Mouse (Mus musculus): ENCODE data around the gene Cdk5.
"Not testable (repeated sequence)": the region's sequence is repeated elsewhere in the genome, so short reads cannot be mapped to it uniquely, and the experiment has no call there.

Cdk5 gene

GRCm38 (mm10) chr5:24396254-24396653, 27.1 kb downstream of the Cdk5 start:
- DNase-seq (ENCODE audit: low spot score): not testable (repeated sequence)

GRCm38 (mm10) chr5:24394165-24394894, 29.0 kb downstream of the Cdk5 start:
- DNase-seq (ENCODE audit: low spot score): peak; percentile 98

GRCm38 (mm10) chr5:24393392-24393997, 29.8 kb downstream of the Cdk5 start, which contains the start of gene Abcb8:
Gene Abcb8, plus strand, starts transcription at chr5:24393663.
- peak; percentile 95 for DNase-seq (ENCODE audit: low spot score)

- DNase-seq (ENCODE audit: low spot score): no peak
Observed at GRCm38 (mm10) chr5:24392724-24393123, 30.6 kb downstream of the Cdk5 start.

- no peak for DNase-seq (ENCODE audit: low spot score)
Observed at GRCm38 (mm10) chr5:24391864-24392263, 31.5 kb downstream of the Cdk5 start, which contains the start of gene Atg9b. Gene Atg9b, minus strand, starts transcription at chr5:24392143.

GRCm38 (mm10) chr5:24389658-24390020, 33.7 kb downstream of the Cdk5 start:
- DNase-seq (ENCODE audit: low spot score): no peak

GRCm38 (mm10) chr5:24389011-24389657, 34.2 kb downstream of the Cdk5 start:
- DNase-seq (ENCODE audit: low spot score): peak; percentile 38

- no peak for DNase-seq (ENCODE audit: low spot score)
Observed at GRCm38 (mm10) chr5:24388246-24388915, 34.9 kb downstream of the Cdk5 start.

- no peak for DNase-seq (ENCODE audit: low spot score)
Observed at GRCm38 (mm10) chr5:24387264-24388241, 35.8 kb downstream of the Cdk5 start.

GRCm38 (mm10) chr5:24385887-24386550, 37.3 kb downstream of the Cdk5 start:
- no peak for DNase-seq (ENCODE audit: low spot score)

GRCm38 (mm10) chr5:24385374-24385773, 38.0 kb downstream of the Cdk5 start:
- DNase-seq (ENCODE audit: low spot score): no peak

- no peak for DNase-seq (ENCODE audit: low spot score)
Observed at GRCm38 (mm10) chr5:24384407-24384806, 38.9 kb downstream of the Cdk5 start.

- peak; percentile 31 for DNase-seq (ENCODE audit: low spot score)
Observed at GRCm38 (mm10) chr5:24383026-24383859, 40.1 kb downstream of the Cdk5 start.

GRCm38 (mm10) chr5:24381988-24382387, 41.3 kb downstream of the Cdk5 start:
- no peak for DNase-seq (ENCODE audit: low spot score)

- no peak for DNase-seq (ENCODE audit: low spot score)
Observed at GRCm38 (mm10) chr5:24381486-24381885, 41.8 kb downstream of the Cdk5 start.

GRCm38 (mm10) chr5:24380499-24380898, 42.8 kb downstream of the Cdk5 start:
- no peak for DNase-seq (ENCODE audit: low spot score)

GRCm38 (mm10) chr5:24379501-24379900, 43.8 kb downstream of the Cdk5 start:
- DNase-seq (ENCODE audit: low spot score): no peak

GRCm38 (mm10) chr5:24378700-24379099, 44.6 kb downstream of the Cdk5 start:
- DNase-seq (ENCODE audit: low spot score): no peak

- DNase-seq (ENCODE audit: low spot score): peak; percentile 53
Observed at GRCm38 (mm10) chr5:24374666-24375328, 48.5 kb downstream of the Cdk5 start.

All from adipocyte (in vitro differentiated cells).